17 mouse cellular contexts compared by ENCODE assay signal in the genomic region with DNA sequence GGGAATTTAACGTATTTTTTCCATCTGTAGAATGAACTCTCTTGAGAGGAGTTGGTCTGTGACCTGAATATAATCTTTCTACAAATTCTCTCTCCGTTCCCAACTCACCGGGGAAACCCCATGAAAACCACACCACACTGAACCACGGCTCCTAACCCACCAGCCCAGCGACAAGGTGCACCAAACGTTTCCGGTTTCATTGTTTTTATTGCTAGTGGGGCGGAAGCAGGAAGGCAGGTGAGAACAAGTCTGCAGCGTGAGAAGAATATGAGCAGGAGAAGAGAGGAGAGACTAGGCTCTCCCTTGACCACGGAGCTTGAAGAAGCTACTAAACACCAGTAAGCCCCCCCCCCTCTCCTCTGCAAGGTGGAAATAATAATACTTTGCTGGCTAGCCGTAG. TPM values are rescaled to one million over a fixed set of nuclear protein-coding genes. Genes with fewer than 3 reads are reported as not detected.
DNase-seq lines count a peak whose midpoint lies in the region; ATAC-seq lines count a peak whose summit lies in the region.
"Had no signal": no experiment of that assay in that cellular context is flagged by ENCODE, and none has a peak within 500 bp of the region (broad histone marks: within the 10 kb centered on the region; RNA-seq: fewer than 3 reads in every experiment).

No protein-coding gene starts in this region.

- H3K36me3 ChIP-seq in heart, embryonic 10.5 days, result no peaks in the 10 kb centered on the region
- no peaks in the 10 kb centered on the region for H3K36me3 ChIP-seq in intestine, embryonic 16.5 days (ENCODE audit: control insufficient read depth, insufficient read depth, low read length)
- H3K36me3 ChIP-seq: liver, embryonic 12.5 days; lung, embryonic 15.5 days had no signal

- H3K27me3 ChIP-seq in heart, embryonic 10.5 days (ENCODE audit: insufficient read depth, poor library complexity, severe bottlenecking), result no peaks in the 10 kb centered on the region
- no peaks in the 10 kb centered on the region for H3K27me3 ChIP-seq in intestine, embryonic 16.5 days (replicated peaks; ENCODE audit: control insufficient read depth, insufficient read depth, low read length)
- H3K27me3 ChIP-seq: liver, embryonic 12.5 days; lung, embryonic 15.5 days had no signal

- 85% methylated on average over 11 of the region's 11 CpGs for WGBS in heart, embryonic 10.5 days
- 75% methylated on average over 11 of the region's 11 CpGs for WGBS in intestine, embryonic 16.5 days

- peaks cover 14% of the 10 kb centered on the region for H3K4me1 ChIP-seq in heart, embryonic 10.5 days
- H3K4me1 ChIP-seq in intestine, embryonic 16.5 days (ENCODE audit: control insufficient read depth, insufficient read depth, low read length), result no peaks in the 10 kb centered on the region
- H3K4me1 ChIP-seq: liver, embryonic 12.5 days had no signal

- no peak overlapping the region for H3K9ac ChIP-seq in intestine, embryonic 16.5 days (ENCODE audit: low read depth, low read length)
- H3K9ac ChIP-seq: forebrain, postnatal 0 days; liver, embryonic 12.5 days; lung, embryonic 15.5 days had no signal

- no peak overlapping the region for H3K4me3 ChIP-seq in heart, embryonic 10.5 days
- H3K4me3 ChIP-seq in intestine, embryonic 16.5 days (ENCODE audit: low read length), result no peak overlapping the region
- H3K4me3 ChIP-seq: liver, embryonic 12.5 days; lung, embryonic 15.5 days had no signal

- ATAC-seq in megakaryocyte, adult 5-6 weeks (ENCODE audit: poor library complexity, severe bottlenecking), result 0 out of 2 replicates have a peak, but pooled peaks have one; percentile 62
- ATAC-seq in intestine, embryonic 16.5 days, result no peak
- ATAC-seq: forebrain, postnatal 0 days; liver, embryonic 12.5 days had no signal

- no peak overlapping the region for H3K4me2 ChIP-seq in intestine, embryonic 16.5 days (ENCODE audit: low read depth, low read length)
- H3K4me2 ChIP-seq: heart, embryonic 11.5 days; liver, embryonic 12.5 days; lung, embryonic 15.5 days had no signal

- no peaks in the 10 kb centered on the region for H3K9me3 ChIP-seq in heart, embryonic 10.5 days
- no peaks in the 10 kb centered on the region for H3K9me3 ChIP-seq in intestine, embryonic 16.5 days (ENCODE audit: control insufficient read depth, low read length)
- H3K9me3 ChIP-seq: liver, embryonic 12.5 days; lung, embryonic 15.5 days had no signal

- DNase-seq in heart, embryonic 10.5 days (ENCODE audit: low spot score), result peak; percentile 50
- DNase-seq in heart, postnatal 4 days, result no peak
- peak; percentile 87 for DNase-seq in CD4-positive helper T cell, adult 2 months (ENCODE audit: low read depth, low spot score)
- peak; percentile 71 for DNase-seq in thymus, postnatal 0 days (ENCODE audit: low spot score)
- no peak for DNase-seq in frontal cortex, postnatal 25 days (ENCODE audit: low spot score in 2 of 2)
- DNase-seq in MN1 (ENCODE audit: low spot score), result no peak
- DNase-seq: cerebellum, adult 9-11 months; forebrain, postnatal 0 days; gastrocnemius, postnatal 14 days; heart, postnatal 36 days; right cerebral cortex, adult 18-20 months had no signal

- H3K27ac ChIP-seq in heart, embryonic 10.5 days, result no peak overlapping the region
- H3K27ac ChIP-seq in intestine, embryonic 16.5 days (ENCODE audit: low read length), result no peak overlapping the region
- H3K27ac ChIP-seq: kidney, postnatal 0 days; liver, embryonic 12.5 days; lung, embryonic 15.5 days had no signal

RNA-seq across cellular contexts. Expression of gene Etv5, which starts 26.9 kb away (rescaled TPM):
- 30.7 and 35.1 TPM in 2 replicates for polyA plus RNA-seq in heart, embryonic 10.5 days (2016; fragmentation: Nextera tagmentation; extraction: Ambion mirVana)
- 10 to 100 TPM; 11.6 to 14.5 TPM for total RNA-seq in heart, postnatal 4 days (2021)
- total RNA-seq in megakaryocyte, adult 5-6 weeks (2015), result 0.96 and 2.1 TPM in 2 replicates
- 0.81 and 2.2 TPM in 2 replicates for total RNA-seq in megakaryocyte, adult 5-6 weeks (2017)
- 12.1 and 14.7 TPM in 2 replicates for polyA plus RNA-seq in thymus, postnatal 0 days (2015; fragmentation: Nextera tagmentation; extraction: Ambion mirVana)
- 10.3 and 11.1 TPM in 2 replicates for polyA plus RNA-seq in intestine, embryonic 16.5 days (2015; fragmentation: Nextera tagmentation; extraction: Ambion mirVana)

Comparison
In these comparisons a context has a peak if more than half of its experiments do, and no peak if none do; other contexts are left out.
1. DNase-seq: peak in heart, embryonic 10.5 days (single experiment), CD4-positive helper T cell, adult 2 months (single experiment) and thymus, postnatal 0 days (single experiment); none in heart, postnatal 4 days (single experiment), frontal cortex, postnatal 25 days (0 of 2) and MN1 (single experiment).